Mouse (Mus musculus) hindbrain, embryonic 12.5 days (tissue): ENCODE measurements around the gene Kif16b. TPM values are rescaled to one million over a fixed set of nuclear protein-coding genes. Genes with fewer than 3 reads are reported as not detected.

ENCODE experiments used
- ATAC-seq: fragments of 200-750 bp; cut with Nextera tagmentation; 2 replicates; pipeline ENCODE4 v1.8.0; 2017; ENCODE audit warnings: moderate TSS enrichment; ENCODE audit not compliant: low FRiP score
- H3K27ac ChIP-seq: fragments of 300-500 bp; sonication (generic); 2 replicates; pipeline ENCODE4 v1.5.1; 2016; ENCODE audit warnings: mild to moderate bottlenecking
- H3K27me3 ChIP-seq: fragments of 300-500 bp; sonication (generic); 2 replicates; pipeline ENCODE4 v1.6.1; 2016; ENCODE audit warnings: mild to moderate bottlenecking
- H3K36me3 ChIP-seq: fragments of 300-500 bp; sonication (generic); 2 replicates; pipeline ENCODE4 v1.6.1; 2016; ENCODE audit warnings: mild to moderate bottlenecking
- H3K4me1 ChIP-seq: fragments of 300-500 bp; sonication (generic); 2 replicates; pipeline ENCODE4 v1.6.1; 2016
- H3K4me2 ChIP-seq: fragments of 300-500 bp; sonication (generic); replicated peaks from 2 replicates; pipeline ENCODE4 v1.6.1; 2016; ENCODE audit warnings: mild to moderate bottlenecking
- H3K4me3 ChIP-seq: fragments of 300-500 bp; sonication (generic); 2 replicates; pipeline ENCODE4 v1.5.1; 2016; ENCODE audit warnings: mild to moderate bottlenecking
- H3K9ac ChIP-seq: fragments of 300-500 bp; sonication (generic); 2 replicates; pipeline ENCODE4 v1.6.1; 2016; ENCODE audit warnings: mild to moderate bottlenecking, moderate library complexity
- H3K9me3 ChIP-seq: fragments of 300-500 bp; sonication (generic); replicated peaks from 2 replicates; pipeline ENCODE4 v1.6.1; 2016; ENCODE audit warnings: mild to moderate bottlenecking
- WGBS: fragments of 180-500 bp; shearing (Covaris S2); methylation state at CpG from one replicate; pipeline ENCODE4 v1.1.7; 2016; 5-methylcytosine and 5-hydroxymethylcytosine counted together
- polyA plus RNA-seq: library from polyadenylated mRNA; unstranded; fragments of >200 nt; fragmentation: Nextera tagmentation; extraction: Ambion mirVana; gene quantifications from 2 replicates; pipeline ENCODE4 v1.2.1, GENCODE M21; 2016

The Kif16b gene
- polyA plus RNA-seq, 1 experiment from 2014 or later = 9.7 TPM

DNA sequence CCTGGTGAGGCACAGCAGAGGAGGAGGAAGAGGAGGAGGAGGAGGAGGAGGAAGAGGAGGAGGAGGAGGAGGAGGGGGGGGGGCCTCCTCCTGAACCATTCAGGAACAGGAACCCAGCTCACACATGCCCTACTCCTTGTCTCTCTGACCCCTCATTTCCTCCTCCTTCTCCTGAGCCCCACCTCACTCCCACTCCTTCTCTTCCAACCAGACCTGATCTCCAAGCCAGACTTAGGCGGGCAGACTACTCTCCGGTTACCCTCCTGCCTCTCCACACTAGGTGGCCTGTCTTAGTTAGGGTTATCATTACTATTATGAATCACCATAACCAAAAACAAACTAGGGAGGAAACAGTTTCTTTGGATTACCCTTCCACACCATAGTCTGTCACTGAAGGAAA lies 10.0 kb downstream of the Kif16b start:
- no peaks in the 10 kb centered on the region for H3K4me1 ChIP-seq
- H3K27ac ChIP-seq = no peak overlapping the region
- WGBS = 78% methylated on average over 2 of the region's 2 CpGs
- no peaks in the 10 kb centered on the region for H3K36me3 ChIP-seq
- H3K9ac ChIP-seq = no peak overlapping the region
- H3K4me3 ChIP-seq = no peak overlapping the region
- no peak overlapping the region for H3K4me2 ChIP-seq
- ATAC-seq = no peak
- H3K9me3 ChIP-seq = no peaks in the 10 kb centered on the region
- no peaks in the 10 kb centered on the region for H3K27me3 ChIP-seq

DNA sequence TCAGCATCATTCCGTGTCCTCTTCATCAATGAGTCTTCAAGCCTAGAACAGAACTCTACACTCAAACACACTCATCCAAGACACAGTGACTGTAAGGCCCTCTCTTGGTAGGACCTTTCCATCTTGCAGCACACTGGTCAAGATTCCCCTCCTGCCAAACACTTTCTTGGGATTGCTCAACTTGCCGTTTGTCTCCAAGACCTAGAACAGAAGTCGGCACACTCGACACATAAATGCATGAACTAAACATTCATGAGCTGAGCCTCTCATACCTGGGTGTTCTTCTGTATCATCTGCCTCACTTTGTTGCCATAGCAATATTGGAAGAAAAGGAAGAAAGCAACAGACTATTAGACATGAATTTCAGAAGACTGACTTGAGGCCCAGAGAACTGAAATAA lies 16.9 kb downstream of the Kif16b start:
- H3K27ac ChIP-seq = no peak overlapping the region
- 96% methylated on average over 4 of the region's 4 CpGs for WGBS
- H3K4me1 ChIP-seq = peaks cover 2% of the 10 kb centered on the region; the same call in 1 of the 2 replicates
- H3K9ac ChIP-seq = no peak overlapping the region
- no peak overlapping the region for H3K4me2 ChIP-seq
- no peak for ATAC-seq
- no peaks in the 10 kb centered on the region for H3K27me3 ChIP-seq
- H3K4me3 ChIP-seq = no peak overlapping the region
- no peaks in the 10 kb centered on the region for H3K36me3 ChIP-seq
- no peaks in the 10 kb centered on the region for H3K9me3 ChIP-seq

DNA sequence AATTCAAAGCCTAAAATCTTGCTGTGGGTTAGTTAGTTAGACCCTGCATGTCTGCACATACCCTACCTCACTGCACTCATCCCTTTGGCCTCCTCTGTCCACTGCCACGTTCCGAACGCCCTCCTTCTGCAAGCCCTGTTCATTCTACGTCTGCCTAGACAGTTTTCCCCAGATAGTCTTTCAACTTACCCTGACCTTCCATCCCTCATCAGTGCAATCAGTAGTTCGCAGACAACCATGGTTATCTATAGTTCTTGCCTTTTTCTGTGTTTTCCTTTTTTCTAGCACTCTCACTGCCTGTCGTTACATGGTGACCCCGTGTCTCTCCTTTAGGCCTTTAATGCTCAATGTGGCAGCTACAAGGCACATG lies 17.7 kb downstream of the Kif16b start:
- no peak for ATAC-seq
- no peaks in the 10 kb centered on the region for H3K9me3 ChIP-seq
- H3K4me3 ChIP-seq = no peak overlapping the region
- H3K27me3 ChIP-seq = no peaks in the 10 kb centered on the region
- 80% methylated on average over 7 of the region's 7 CpGs for WGBS
- H3K4me1 ChIP-seq = peaks cover 2% of the 10 kb centered on the region; the same call in 1 of the 2 replicates
- no peaks in the 10 kb centered on the region for H3K36me3 ChIP-seq
- H3K27ac ChIP-seq = no peak overlapping the region
- no peak overlapping the region for H3K9ac ChIP-seq
- no peak overlapping the region for H3K4me2 ChIP-seq

DNA sequence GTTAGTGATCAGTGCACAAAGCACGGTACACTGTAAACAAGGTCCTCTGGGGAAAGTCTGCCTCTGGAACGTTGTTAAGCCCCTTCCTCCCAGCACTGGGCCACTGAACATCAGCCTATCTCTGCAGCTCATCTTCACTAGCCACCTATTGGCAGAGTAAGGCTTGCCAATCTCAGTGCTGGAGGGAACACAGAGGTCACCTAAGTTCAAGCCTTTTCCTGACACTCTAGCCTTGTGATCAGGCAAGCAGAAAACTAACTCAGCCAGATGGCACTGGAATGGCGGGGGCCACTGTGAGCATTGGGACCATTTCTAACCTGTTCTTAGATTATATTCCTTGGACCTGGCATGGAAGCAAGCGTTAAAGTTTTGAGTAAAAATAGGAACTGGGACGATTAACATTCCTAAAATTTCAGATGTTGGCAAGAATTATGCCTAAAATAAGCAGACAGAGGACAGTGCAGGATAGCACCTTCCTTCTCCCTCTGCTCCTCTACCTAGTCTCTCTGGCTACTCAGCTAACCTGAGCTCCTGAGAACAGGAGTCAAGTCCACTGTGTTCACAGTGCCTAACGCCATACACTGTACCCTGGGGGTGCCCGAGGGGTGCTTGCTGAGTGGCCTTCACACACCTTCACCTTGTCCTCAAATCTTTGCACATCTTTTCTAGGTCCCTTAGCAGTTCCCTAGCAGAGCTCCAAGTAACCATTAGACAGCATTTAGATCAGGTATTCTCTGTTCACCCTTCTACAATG lies 18.3 kb downstream of the Kif16b start:
- Histone ChIP-seq H3K27me3 (no peaks in the 10 kb centered on the region), H3K4me3 (no peak overlapping the region), H3K9ac (no peak overlapping the region), H3K4me2 (no peak overlapping the region), H3K9me3 (no peaks in the 10 kb centered on the region), H3K4me1 (peaks cover 2% of the 10 kb centered on the region; the same call in 1 of the 2 replicates), H3K36me3 (no peaks in the 10 kb centered on the region), H3K27ac (no peak overlapping the region)
- no peak for ATAC-seq
- WGBS = 58% methylated on average over 7 of the region's 7 CpGs

DNA sequence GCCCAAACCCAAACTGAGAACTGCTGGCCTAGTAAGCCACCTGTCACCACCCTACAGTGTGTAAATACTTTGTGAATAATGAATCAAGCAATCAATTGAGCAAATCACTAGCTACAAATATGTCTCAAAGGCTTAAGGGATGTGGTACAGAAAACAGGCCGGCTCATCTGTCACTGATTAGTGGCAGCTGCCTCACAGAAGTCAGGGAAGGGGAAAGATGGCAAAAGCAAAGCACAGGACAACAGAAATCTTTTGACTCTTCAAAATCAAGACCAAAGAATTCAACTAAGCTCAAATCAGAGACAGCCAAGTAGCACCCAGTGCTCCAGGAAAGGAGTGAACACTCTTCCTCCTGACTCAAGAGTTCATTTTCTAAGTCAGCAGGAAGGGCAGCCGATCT lies 18.9 kb downstream of the Kif16b start:
- Histone ChIP-seq H3K4me1 (peaks cover 2% of the 10 kb centered on the region; the same call in 1 of the 2 replicates), H3K9ac (no peak overlapping the region), H3K9me3 (no peaks in the 10 kb centered on the region), H3K4me2 (no peak overlapping the region), H3K4me3 (no peak overlapping the region), H3K36me3 (no peaks in the 10 kb centered on the region), H3K27ac (no peak overlapping the region), H3K27me3 (no peaks in the 10 kb centered on the region)
- no peak for ATAC-seq
- 59% methylated on average over 2 of the region's 2 CpGs for WGBS

DNA sequence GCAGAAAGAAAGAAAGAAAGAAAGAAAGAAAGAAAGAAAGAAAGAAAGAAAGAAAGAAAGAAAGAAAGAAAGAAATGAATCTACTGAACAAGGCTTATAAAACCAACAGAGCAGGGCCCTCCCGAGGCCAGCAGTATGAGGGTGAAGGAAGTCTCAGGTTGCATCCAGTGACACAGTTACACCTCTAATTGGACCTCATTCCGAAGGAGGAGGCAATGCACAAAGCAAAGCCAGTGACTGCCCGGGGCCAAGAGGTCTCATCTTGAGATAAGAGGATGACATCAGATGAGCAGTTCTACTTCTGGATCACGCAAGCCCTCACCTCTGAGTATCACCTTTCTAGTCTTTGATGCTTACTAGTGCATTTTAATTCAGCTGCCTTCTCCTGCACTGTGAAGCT lies 20.2 kb downstream of the Kif16b start:
- ATAC-seq = no peak
- Histone ChIP-seq H3K4me3 (no peak overlapping the region), H3K27ac (no peak overlapping the region), H3K36me3 (no peaks in the 10 kb centered on the region), H3K9ac (no peak overlapping the region), H3K4me1 (peaks cover 2% of the 10 kb centered on the region; the same call in 1 of the 2 replicates), H3K9me3 (no peaks in the 10 kb centered on the region), H3K27me3 (no peaks in the 10 kb centered on the region), H3K4me2 (no peak overlapping the region)
- 60% methylated on average over 4 of the region's 4 CpGs for WGBS

DNA sequence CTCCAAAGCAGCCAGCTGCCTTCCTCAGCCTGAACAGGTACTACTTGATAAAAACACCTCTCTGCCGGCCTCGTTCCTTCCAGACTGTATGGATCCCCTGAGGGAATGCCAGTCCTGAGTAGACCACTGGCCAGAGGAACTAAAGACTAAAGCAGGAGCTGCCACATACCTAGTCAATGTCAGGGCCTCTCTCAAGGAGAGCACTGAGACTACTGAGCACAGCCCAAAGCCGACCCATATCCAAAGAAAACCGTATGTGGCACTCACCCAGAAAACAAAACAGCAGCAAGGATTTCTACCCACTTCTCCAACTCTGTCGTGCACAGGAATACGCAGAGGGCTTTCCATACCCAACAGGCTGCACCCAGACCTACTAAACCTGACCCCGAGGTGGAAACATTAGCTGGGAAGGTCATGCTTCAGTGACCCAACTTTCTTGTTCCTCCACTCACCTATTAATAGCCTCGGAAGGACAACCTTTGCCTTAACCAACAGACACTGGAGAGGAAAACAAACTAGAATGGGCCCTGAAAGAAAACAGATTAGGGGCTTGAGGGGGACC lies 22.0 kb downstream of the Kif16b start:
- H3K4me1 ChIP-seq = peaks cover 2% of the 10 kb centered on the region; the same call in 1 of the 2 replicates
- no peak overlapping the region for H3K4me3 ChIP-seq
- no peaks in the 10 kb centered on the region for H3K36me3 ChIP-seq
- ATAC-seq = no peak
- 76% methylated on average over 8 of the region's 8 CpGs for WGBS
- H3K27me3 ChIP-seq = no peaks in the 10 kb centered on the region
- no peaks in the 10 kb centered on the region for H3K9me3 ChIP-seq
- H3K27ac ChIP-seq = no peak overlapping the region
- H3K9ac ChIP-seq = no peak overlapping the region
- H3K4me2 ChIP-seq = no peak overlapping the region

DNA sequence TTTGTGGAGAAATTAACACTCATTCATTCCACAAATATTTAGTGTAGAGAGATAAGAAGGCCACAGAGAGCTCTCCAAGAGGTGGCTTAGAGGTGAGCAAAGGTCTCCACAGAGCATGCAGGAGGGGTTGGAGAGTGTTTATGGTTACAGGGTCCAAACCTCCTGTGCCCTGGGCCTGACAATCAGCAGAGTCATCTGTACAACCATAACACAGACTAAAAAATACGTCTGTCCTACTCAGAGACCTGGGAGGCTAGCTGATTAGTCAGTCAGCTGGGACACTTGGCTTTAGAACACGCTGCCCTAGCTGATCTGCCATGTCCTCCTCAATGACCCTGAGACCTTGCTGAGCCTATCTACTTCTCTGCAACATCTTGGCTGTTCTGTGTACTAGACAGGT lies 24.7 kb downstream of the Kif16b start:
- ATAC-seq = no peak
- no peaks in the 10 kb centered on the region for H3K27me3 ChIP-seq
- H3K4me2 ChIP-seq = no peak overlapping the region
- H3K36me3 ChIP-seq = no peaks in the 10 kb centered on the region
- H3K9ac ChIP-seq = no peak overlapping the region
- H3K9me3 ChIP-seq = no peaks in the 10 kb centered on the region
- WGBS = 74% methylated on average over 2 of the region's 2 CpGs
- peaks cover under 1% of the 10 kb centered on the region; the same call in 1 of the 2 replicates for H3K4me1 ChIP-seq
- no peak overlapping the region for H3K4me3 ChIP-seq
- no peak overlapping the region for H3K27ac ChIP-seq

DNA sequence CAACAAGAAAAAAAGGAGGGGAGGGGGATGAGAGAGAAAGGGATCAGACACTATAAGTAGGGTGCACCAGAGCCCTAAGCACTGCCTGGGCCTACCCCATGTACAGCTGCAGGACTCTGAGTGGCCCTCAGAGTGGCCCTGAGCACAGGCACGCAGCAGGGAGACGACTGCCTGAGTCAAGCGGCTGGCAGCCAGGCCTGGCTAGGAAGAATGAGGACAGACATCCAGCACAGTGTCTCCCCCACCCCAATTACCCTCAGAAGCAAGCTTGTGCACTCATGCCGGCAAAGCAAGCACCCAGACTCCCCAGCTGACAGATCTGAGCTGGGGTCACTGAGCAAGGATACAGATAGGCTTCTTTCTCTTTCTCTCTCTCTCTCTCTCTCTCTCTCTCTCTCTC lies 25.4 kb downstream of the Kif16b start:
- no peaks in the 10 kb centered on the region for H3K9me3 ChIP-seq
- no peak overlapping the region for H3K9ac ChIP-seq
- WGBS = 73% methylated on average over 4 of the region's 4 CpGs
- no peak overlapping the region for H3K4me3 ChIP-seq
- no peaks in the 10 kb centered on the region for H3K36me3 ChIP-seq
- no peak for ATAC-seq
- no peaks in the 10 kb centered on the region for H3K4me1 ChIP-seq
- no peak overlapping the region for H3K4me2 ChIP-seq
- H3K27me3 ChIP-seq = no peaks in the 10 kb centered on the region
- H3K27ac ChIP-seq = no peak overlapping the region

DNA sequence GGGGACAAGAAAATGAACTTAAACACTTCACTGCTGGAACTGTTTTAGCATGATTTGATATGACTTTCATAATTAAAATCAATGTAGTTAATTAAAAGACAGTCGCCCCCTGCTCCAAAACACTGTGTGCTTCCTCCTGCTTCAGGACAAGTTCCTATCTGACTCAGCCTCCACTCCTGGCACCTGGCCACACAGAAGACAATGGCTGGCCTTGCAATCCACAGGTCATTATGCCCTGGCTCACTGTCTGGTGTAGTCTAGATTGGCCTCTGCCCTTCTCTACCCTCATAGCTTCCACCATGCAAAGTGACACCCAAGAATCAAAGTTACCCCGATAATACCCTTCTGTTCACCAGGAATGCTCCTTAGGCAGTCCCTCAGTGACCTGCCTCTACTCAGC lies 26.8 kb downstream of the Kif16b start:
- H3K9me3 ChIP-seq = no peaks in the 10 kb centered on the region
- H3K9ac ChIP-seq = no peak overlapping the region
- no peak overlapping the region for H3K4me2 ChIP-seq
- no peaks in the 10 kb centered on the region for H3K36me3 ChIP-seq
- ATAC-seq = no peak
- WGBS = 92% methylated on average over 2 of the region's 2 CpGs
- no peaks in the 10 kb centered on the region for H3K4me1 ChIP-seq
- no peaks in the 10 kb centered on the region for H3K27me3 ChIP-seq
- no peak overlapping the region for H3K4me3 ChIP-seq
- H3K27ac ChIP-seq = no peak overlapping the region

DNA sequence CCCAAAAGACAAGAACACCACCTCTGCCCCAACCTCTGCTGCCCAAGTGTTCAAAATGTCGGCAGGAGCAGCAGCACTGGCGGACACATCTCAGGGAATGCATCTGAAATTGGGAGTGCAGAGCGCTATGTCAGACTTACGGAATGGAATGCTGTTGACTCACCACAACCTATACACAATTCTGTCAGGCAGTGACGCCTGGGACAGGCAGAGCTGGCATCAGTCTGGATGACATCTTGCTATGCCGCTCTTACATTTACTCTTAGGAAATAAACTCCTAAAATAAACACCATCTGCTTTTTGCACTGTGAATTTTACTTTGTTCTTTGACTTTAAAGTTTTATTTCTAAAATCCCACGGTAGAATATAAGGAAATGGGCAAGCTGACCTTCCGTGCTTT lies 31.3 kb downstream of the Kif16b start:
- no peaks in the 10 kb centered on the region for H3K4me1 ChIP-seq
- H3K9me3 ChIP-seq = no peaks in the 10 kb centered on the region
- no peaks in the 10 kb centered on the region for H3K27me3 ChIP-seq
- no peaks in the 10 kb centered on the region for H3K36me3 ChIP-seq
- H3K27ac ChIP-seq = no peak overlapping the region
- WGBS = 92% methylated on average over 8 of the region's 8 CpGs
- H3K9ac ChIP-seq = no peak overlapping the region
- H3K4me3 ChIP-seq = no peak overlapping the region
- no peak overlapping the region for H3K4me2 ChIP-seq
- no peak for ATAC-seq

DNA sequence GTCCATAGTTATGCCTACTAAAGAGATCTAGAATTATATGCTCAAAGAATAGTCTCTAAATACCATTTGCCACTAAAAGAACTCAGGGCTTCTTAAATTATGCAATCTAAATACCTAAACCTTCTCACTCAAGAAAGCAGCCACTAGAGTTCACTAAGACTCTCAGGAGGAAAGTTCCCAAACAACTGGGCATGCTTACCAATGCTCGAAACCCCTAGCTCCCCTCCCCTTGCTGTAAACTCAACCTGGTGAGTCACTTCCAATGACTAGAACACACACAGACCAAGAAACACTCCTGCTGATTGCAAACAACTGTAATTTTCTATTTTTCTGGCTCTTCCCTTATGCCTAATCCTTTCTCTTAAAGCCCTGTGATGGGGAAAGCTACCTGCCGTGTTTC lies 33.9 kb downstream of the Kif16b start:
- Histone ChIP-seq H3K4me1 (no peaks in the 10 kb centered on the region), H3K36me3 (no peaks in the 10 kb centered on the region), H3K27me3 (no peaks in the 10 kb centered on the region), H3K9ac (no peak overlapping the region), H3K4me2 (no peak overlapping the region), H3K9me3 (no peaks in the 10 kb centered on the region), H3K4me3 (no peak overlapping the region), H3K27ac (no peak overlapping the region)
- no peak for ATAC-seq
- WGBS = 92% methylated on average over 2 of the region's 2 CpGs

DNA sequence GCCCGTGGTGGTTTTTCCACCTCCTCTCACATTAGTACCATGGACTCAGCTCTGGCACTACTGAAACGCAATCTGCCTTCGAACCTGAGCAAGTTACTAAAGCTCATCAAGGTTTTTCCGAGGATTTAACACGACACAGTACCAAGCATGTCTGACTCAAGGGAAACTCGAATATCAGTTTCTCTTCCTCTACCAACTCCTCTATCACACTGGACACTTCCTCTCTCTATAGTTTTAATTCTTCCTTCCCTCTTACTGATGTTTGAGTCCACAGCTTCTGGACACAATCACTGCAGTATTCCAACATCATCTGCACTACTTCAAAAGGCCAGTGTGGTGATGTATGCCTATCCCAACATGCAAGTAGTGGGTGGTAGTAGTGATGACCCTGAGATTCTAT lies 40.3 kb downstream of the Kif16b start:
- H3K4me1 ChIP-seq = no peaks in the 10 kb centered on the region
- H3K9me3 ChIP-seq = no peaks in the 10 kb centered on the region
- H3K27me3 ChIP-seq = no peaks in the 10 kb centered on the region
- no peak overlapping the region for H3K4me2 ChIP-seq
- no peaks in the 10 kb centered on the region for H3K36me3 ChIP-seq
- no peak for ATAC-seq
- H3K9ac ChIP-seq = no peak overlapping the region
- 82% methylated on average over 6 of the region's 6 CpGs for WGBS
- H3K27ac ChIP-seq = no peak overlapping the region
- H3K4me3 ChIP-seq = no peak overlapping the region
